Mouse (Mus musculus) olfactory bulb, adult 2 months (tissue): ENCODE results near the gene Gria3. TPM values are rescaled to one million over a fixed set of nuclear protein-coding genes. Genes with fewer than 3 reads are reported as not detected.

Experiments
- H3K27ac ChIP-seq: fragments of 200-500 bp; 2 replicates; pipeline ENCODE4 v1.5.1; 2012; ENCODE audit warnings: low read depth, low read length; ENCODE audit not compliant: insufficient read depth
- H3K4me1 ChIP-seq: fragments of 200-500 bp; 2 replicates; pipeline ENCODE4 v1.6.1; 2012; ENCODE audit warnings: low read length; ENCODE audit not compliant: control insufficient read depth, insufficient read depth
- H3K4me3 ChIP-seq: fragments of 200-500 bp; 2 replicates; pipeline ENCODE4 v1.5.1; 2012; ENCODE audit warnings: mild to moderate bottlenecking, low read depth, low read length, moderate library complexity; ENCODE audit not compliant: insufficient read depth
- CTCF ChIP-seq: fragments of 200-500 bp; IDR thresholded peaks from 2 replicates; pipeline ENCODE4 v1.5.1; 2012; ENCODE audit warnings: low read depth, mild to moderate bottlenecking, low read length, moderate library complexity; ENCODE audit not compliant: insufficient read depth
- POLR2A ChIP-seq: fragments of 200-500 bp; IDR thresholded peaks from 2 replicates; pipeline ENCODE4 v1.6.1; 2012; ENCODE audit warnings: mild to moderate bottlenecking, low read depth, low read length, moderate library complexity; ENCODE audit not compliant: insufficient read depth
- WGBS: fragments of 180-500 bp; shearing (Covaris S2); methylation state at CpG from one replicate; pipeline ENCODE4 v1.1.7; 2018; 5-methylcytosine and 5-hydroxymethylcytosine counted together
- polyA plus RNA-seq: library from polyadenylated mRNA; stranded (reverse); fragments of >200 nt; gene quantifications from 2 replicates; pipeline ENCODE4 v1.2.4, GENCODE M21; 2012; ENCODE audit warnings: low replicate concordance; ENCODE audit not compliant: missing spikeins, insufficient read depth, insufficient read length

Gria3 gene
- polyA plus RNA-seq, result 58.7 and 288 TPM in 2 replicates

DNA sequence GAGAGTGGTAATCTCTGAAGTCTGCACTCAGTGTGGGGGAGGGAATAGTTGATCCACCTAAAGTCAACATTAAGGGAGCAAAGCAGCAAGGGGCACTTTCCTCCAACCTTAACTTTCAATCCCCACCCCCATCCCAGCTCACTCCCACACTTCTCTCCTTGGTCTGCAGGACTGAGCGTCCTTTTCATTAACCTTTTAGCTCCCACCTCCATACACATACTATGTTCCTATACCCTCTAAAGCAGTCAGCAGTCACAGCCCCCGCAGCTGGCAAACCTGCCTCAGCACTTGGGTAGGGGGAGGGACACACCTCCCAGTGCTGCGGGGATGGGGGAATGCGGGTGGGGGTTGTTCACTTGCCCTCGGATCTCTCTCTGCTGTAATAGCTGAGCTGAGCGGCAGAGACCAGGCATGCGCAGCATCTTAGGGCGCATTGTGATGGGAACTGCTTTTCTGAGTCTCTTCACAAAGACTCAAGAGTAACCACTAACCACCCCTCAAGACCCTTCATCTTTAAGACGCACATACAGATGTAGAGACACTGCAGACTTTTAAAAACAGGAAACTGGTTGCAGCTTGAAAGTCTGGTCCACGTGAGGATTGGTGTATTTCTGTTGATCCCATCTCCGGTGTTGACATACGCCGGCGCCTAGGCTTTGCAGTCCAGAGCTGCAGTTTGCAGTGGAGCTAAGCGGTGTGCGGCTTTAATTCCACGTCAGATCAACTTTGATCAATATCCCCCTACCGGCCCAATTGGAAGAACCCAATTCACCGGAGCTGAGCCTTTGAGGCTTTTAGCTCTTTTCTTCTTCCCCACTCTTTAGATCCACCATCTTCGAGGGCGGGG is at the start of gene Gria3:
Gene Gria3 (plus strand): TSS at position 797 of the 847 bp plus-strand sequence.
- Histone ChIP-seq H3K4me3 (peak within 1 kb of the TSS; percentile 69), H3K27ac (peak within 1 kb of the TSS; percentile 79), H3K4me1 (peaks cover 3% of the 10 kb centered on the region; the same call in 1 of the 2 replicates)
- TF ChIP-seq CTCF (no peak), POLR2A (no peak)
- 14% methylated on average over 21 of the region's 21 CpGs for WGBS

DNA sequence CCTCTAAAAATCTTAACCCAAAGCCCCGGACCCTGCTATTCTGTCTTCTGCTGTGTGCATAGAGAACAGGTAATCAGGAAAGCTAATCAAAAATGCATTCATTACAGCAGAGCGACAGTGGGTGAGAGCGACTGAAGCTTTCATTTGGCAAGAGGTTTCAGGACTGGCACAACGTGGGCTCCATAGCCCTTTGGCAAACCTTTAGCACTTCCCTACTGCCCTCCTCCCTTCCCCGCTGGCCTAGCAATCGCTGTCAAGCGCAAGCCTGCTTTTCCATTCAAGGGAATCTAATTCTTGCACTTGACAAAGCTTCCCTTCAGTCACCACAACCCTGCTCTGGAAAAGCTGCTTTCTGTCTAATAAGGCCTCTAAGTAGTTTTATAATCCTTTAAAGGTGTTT is 13.6 kb upstream of the Gria3 start:
- TF ChIP-seq CTCF (no peak), POLR2A (no peak)
- no peak overlapping the region for H3K27ac ChIP-seq
- no peaks in the 10 kb centered on the region for H3K4me1 ChIP-seq
- 65% methylated on average over 7 of the region's 7 CpGs for WGBS
- H3K4me3 ChIP-seq, result no peak overlapping the region

DNA sequence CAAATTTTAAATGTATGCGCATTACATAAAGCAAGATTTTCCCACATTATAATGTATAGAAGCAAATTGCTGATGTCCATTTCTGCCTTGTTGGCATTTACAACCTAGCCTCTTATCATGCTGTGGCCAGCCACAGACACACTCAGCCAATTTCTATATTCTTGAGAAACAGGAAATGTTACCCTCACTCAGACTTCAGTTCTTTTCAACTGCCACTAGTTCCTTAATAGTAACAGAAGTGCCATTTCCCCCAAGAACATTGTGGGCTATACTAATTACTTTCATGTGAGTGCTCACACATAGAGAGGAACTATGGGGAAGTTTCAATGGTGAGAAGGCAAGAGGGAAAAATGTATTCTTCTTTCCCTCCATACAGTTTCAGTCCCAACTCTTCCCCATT is 11.6 kb upstream of the Gria3 start:
- Histone ChIP-seq H3K27ac (no peak overlapping the region), H3K4me3 (no peak overlapping the region), H3K4me1 (no peaks in the 10 kb centered on the region)
- 98% methylated on average over 1 of the region's 1 CpGs for WGBS
- TF ChIP-seq CTCF (no peak), POLR2A (no peak)

DNA sequence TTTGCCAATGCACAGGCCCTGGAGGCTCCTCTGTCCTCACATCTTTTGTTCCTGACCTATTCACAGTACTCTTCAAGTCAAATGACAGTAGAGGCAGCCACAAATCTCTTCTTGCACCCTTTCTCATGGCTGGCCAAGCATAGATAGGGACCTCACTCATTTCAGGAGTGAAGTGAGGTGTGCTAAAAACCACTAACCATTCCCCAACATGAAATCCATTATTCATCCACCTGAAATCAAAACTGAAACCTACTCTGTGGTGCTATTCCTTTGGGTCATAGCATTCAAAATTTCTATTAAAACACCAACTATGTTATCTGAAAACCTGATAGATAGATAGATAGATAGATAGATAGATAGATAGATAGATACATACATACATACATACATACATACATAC is 2.2 kb upstream of the Gria3 start:
- no peak for TF ChIP-seq CTCF
- TF ChIP-seq POLR2A, result no peak
- Histone ChIP-seq H3K27ac (no peak overlapping the region), H3K4me1 (peaks cover 3% of the 10 kb centered on the region; the same call in 1 of the 2 replicates), H3K4me3 (no peak overlapping the region)

DNA sequence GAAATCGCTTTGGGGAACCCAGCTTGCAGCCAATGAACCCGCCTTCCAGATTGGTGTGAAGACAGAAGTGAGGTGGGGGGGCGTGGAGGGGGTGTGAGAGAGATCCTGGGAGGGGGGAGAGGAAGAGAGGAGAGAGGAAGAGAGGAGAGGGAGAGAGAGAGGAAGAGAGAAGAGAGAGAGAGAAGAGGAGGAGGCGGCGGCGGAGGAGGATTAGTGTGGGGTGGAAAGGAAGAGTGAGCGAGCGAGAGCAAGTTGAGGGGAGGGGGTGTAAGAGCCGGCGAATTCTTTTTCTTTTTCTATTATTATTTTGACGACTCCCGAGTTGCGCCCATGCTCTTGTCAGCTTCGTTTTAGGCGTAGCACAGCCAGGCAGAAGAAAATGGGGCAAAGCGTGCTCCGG is 532 bp downstream of the Gria3 start:
- Histone ChIP-seq H3K4me3 (peak overlapping the region; percentile 69), H3K4me1 (peaks cover 3% of the 10 kb centered on the region; the same call in 1 of the 2 replicates), H3K27ac (peak overlapping the region; percentile 79)
- WGBS, result 23% methylated on average over 13 of the region's 17 CpGs
- TF ChIP-seq CTCF, result no peak
- no peak for TF ChIP-seq POLR2A

GRCm38 (mm10) chrX:41401590-41402240 is 1.1 kb downstream of the Gria3 start:
- WGBS, result 11% methylated on average over 20 of the region's 20 CpGs
- TF ChIP-seq POLR2A (no peak), CTCF (no peak)
- H3K4me1 ChIP-seq, result peaks cover 5% of the 10 kb centered on the region; the same call in 1 of the 2 replicates
- H3K4me3 ChIP-seq, result peak overlapping the region; percentile 69
- peak overlapping the region; percentile 79 for H3K27ac ChIP-seq

- Histone ChIP-seq H3K4me1 (peaks cover 5% of the 10 kb centered on the region; the same call in 1 of the 2 replicates), H3K27ac (peak overlapping the region; percentile 66), H3K4me3 (peak overlapping the region; percentile 69)
- TF ChIP-seq POLR2A (no peak), CTCF (no peak)
- WGBS, result 17% methylated on average over 6 of the region's 6 CpGs
These were observed 2.0 kb downstream of the Gria3 start for GRCm38 (mm10) chrX:41402656-41403055.

DNA sequence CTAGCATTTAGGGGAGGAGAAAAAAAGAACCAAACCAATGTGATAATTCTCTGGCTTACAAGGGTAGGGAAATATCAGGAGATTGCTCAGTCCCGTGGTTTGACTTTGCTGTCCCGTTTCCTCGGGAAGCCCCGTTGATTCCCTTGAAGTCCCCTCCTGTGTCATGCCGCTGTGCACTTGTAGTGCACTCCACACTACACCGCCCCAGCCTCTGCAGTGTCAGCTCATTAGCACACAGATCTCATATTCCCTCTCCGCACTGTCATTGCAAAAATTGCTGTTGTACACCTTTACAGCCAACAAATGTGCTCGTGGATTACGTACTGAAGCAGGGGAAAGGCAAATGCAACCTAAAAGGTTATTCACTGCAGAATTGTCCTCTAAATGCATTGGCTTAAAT is 5.6 kb downstream of the Gria3 start:
- Histone ChIP-seq H3K4me3 (peak overlapping the region; percentile 27), H3K27ac (no peak overlapping the region), H3K4me1 (0 out of 2 replicates have a peak, but pooled peaks cover 2% of the 10 kb centered on the region)
- TF ChIP-seq CTCF (no peak), POLR2A (no peak)
- WGBS, result 48% methylated on average over 9 of the region's 9 CpGs

DNA sequence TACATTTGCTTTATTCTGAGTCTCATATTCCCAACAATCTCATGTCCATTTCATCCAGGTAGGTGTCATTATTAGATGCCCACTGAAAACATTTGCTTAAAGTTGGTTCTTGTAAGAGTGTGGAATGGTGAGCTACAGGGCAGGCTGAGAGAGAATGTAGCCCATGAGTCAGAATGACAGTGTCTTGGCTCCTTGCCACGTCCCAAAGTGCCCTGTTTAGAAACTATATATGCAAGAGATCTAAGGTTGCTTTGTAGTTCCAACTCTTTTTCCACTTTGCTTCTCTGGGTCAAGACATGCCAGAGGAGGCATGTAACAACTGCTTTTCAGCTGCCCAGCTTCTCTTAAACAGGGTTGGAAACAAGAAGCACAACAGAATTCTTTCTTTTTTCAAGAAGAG is 9.1 kb downstream of the Gria3 start:
- WGBS, result 38% methylated on average over 1 of the region's 1 CpGs
- Histone ChIP-seq H3K27ac (no peak overlapping the region), H3K4me1 (0 out of 2 replicates have a peak, but pooled peaks cover 2% of the 10 kb centered on the region), H3K4me3 (no peak overlapping the region)
- TF ChIP-seq CTCF (no peak), POLR2A (no peak)
